Mouse (Mus musculus): ENCODE measurements around the gene Pnck. TPM values are rescaled to one million over a fixed set of nuclear protein-coding genes. Genes with fewer than 3 reads are reported as not detected.

The Pnck gene
- polyA plus RNA-seq, 1 experiment from 2014 or later: 0.61 TPM

DNA sequence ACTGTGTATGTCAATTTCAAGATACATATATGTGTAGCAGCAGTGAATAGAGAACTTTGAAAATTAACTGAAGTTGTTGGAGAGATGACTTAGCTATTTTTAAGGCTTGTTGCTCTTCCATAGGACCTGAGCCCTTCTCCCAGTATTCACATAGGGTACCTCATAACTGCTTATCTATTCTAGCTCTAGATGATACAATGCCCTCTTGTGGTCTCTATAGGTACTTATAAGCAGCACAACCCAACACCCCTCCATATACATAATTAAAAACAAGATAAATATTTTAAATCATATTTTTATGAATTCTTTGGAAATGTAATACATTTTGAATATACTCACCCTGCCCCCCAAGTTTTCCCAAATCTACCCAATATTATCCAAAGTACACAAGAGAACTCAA, 3.2 kb upstream of the Pnck start:
- Histone ChIP-seq H3K9me3 (ENCODE audit: low read length) (no peaks in the 10 kb centered on the region), H3K27ac (ENCODE audit: low read depth) (no peak overlapping the region), H3K4me2 (ENCODE audit: low read depth, low read length) (no peak overlapping the region), H3K36me3 (replicated peaks; ENCODE audit: insufficient read depth, low read length) (no peaks in the 10 kb centered on the region), H3K4me1 (ENCODE audit: insufficient read depth) (no peaks in the 10 kb centered on the region), H3K27me3 (ENCODE audit: insufficient read depth, low read length) (no peaks in the 10 kb centered on the region), H3K9ac (replicated peaks) (no peak overlapping the region), H3K4me3 (ENCODE audit: low read depth, low read length) (no peak overlapping the region)
- DNase-seq: no peak
- TF ChIP-seq CTCF (IDR thresholded peaks at IDR 0.05; ENCODE audit: low read depth): peak; percentile 35
- no peak for TF ChIP-seq EP300 (IDR thresholded peaks at IDR 0.05; ENCODE audit: low read depth)
- no peak for ATAC-seq

GRCm38 (mm10) chrX:73660284-73660665, 358 bp upstream of the Pnck start:
- 51% methylated on average over 3 of the region's 3 CpGs for WGBS (ENCODE audit: insufficient replicate concordance)
- TF ChIP-seq CTCF (IDR thresholded peaks at IDR 0.05; ENCODE audit: low read depth) (no peak), EP300 (IDR thresholded peaks at IDR 0.05; ENCODE audit: low read depth) (no peak)
- DNase-seq (no peak), ATAC-seq (no peak)
- Histone ChIP-seq H3K4me2 (ENCODE audit: low read depth, low read length) (peak overlapping the region; percentile 72), H3K36me3 (replicated peaks; ENCODE audit: insufficient read depth, low read length) (no peaks in the 10 kb centered on the region), H3K9me3 (ENCODE audit: low read length) (no peaks in the 10 kb centered on the region), H3K9ac (replicated peaks) (no peak overlapping the region), H3K27me3 (ENCODE audit: insufficient read depth, low read length) (no peaks in the 10 kb centered on the region), H3K4me3 (ENCODE audit: low read depth, low read length) (peak overlapping the region; percentile 29; the same call in 1 of the 2 replicates), H3K4me1 (ENCODE audit: insufficient read depth) (no peaks in the 10 kb centered on the region), H3K27ac (ENCODE audit: low read depth) (no peak overlapping the region)

- DNase-seq (no peak), ATAC-seq (no peak)
- no peaks in the 10 kb centered on the region for H3K9me3 ChIP-seq (ENCODE audit: low read length)
- no peak overlapping the region; the same call in 1 of the 2 replicates for H3K4me2 ChIP-seq (ENCODE audit: low read depth, low read length)
- H3K27ac ChIP-seq (ENCODE audit: low read depth): no peak overlapping the region
- no peaks in the 10 kb centered on the region for H3K4me1 ChIP-seq (ENCODE audit: insufficient read depth)
- H3K4me3 ChIP-seq (ENCODE audit: low read depth, low read length): no peak overlapping the region
- TF ChIP-seq EP300 (IDR thresholded peaks at IDR 0.05; ENCODE audit: low read depth) (no peak), CTCF (IDR thresholded peaks at IDR 0.05; ENCODE audit: low read depth) (no peak)
- WGBS (ENCODE audit: insufficient replicate concordance): 70% methylated on average over 12 of the region's 13 CpGs
- no peaks in the 10 kb centered on the region for H3K27me3 ChIP-seq (ENCODE audit: insufficient read depth, low read length)
- H3K9ac ChIP-seq (replicated peaks): no peak overlapping the region
- H3K36me3 ChIP-seq (replicated peaks; ENCODE audit: insufficient read depth, low read length): no peaks in the 10 kb centered on the region
Observed at GRCm38 (mm10) chrX:73658936-73659574, 862 bp downstream of the Pnck start.

GRCm38 (mm10) chrX:73658391-73658790, 1.5 kb downstream of the Pnck start:
- no peaks in the 10 kb centered on the region for H3K27me3 ChIP-seq (ENCODE audit: insufficient read depth, low read length)
- H3K27ac ChIP-seq (ENCODE audit: low read depth): no peak overlapping the region
- H3K4me3 ChIP-seq (ENCODE audit: low read depth, low read length): no peak overlapping the region
- TF ChIP-seq CTCF (IDR thresholded peaks at IDR 0.05; ENCODE audit: low read depth) (no peak), EP300 (IDR thresholded peaks at IDR 0.05; ENCODE audit: low read depth) (no peak)
- no peaks in the 10 kb centered on the region for H3K36me3 ChIP-seq (replicated peaks; ENCODE audit: insufficient read depth, low read length)
- no peaks in the 10 kb centered on the region for H3K4me1 ChIP-seq (ENCODE audit: insufficient read depth)
- ATAC-seq: no peak
- no peaks in the 10 kb centered on the region for H3K9me3 ChIP-seq (ENCODE audit: low read length)
- whole genome bisulfite sequencing (ENCODE audit: insufficient replicate concordance): 46% methylated on average over 7 of the region's 7 CpGs
- no peak for DNase-seq
- H3K9ac ChIP-seq (replicated peaks): no peak overlapping the region
- H3K4me2 ChIP-seq (ENCODE audit: low read depth, low read length): no peak overlapping the region

DNA sequence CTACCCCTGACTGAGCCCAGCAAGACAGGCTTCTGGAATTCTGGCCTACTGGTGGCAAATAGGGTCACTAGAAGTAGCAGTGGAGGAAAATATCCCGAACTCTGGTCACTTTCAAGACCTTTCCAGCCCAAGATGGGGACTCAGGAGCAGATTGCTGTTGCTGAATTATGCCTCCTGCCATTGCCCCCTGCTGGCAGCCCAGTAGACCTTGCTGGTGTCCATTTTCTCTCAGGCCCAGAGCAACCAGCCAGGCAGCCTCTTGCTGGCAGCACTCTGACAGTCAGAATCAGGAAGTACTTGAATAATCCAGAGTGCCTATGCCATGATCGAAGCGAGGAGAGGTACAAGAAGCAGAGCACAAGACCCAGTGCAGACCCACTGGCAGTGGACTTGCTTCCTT, 4.4 kb downstream of the Pnck start:
- H3K9ac ChIP-seq (replicated peaks): no peak overlapping the region
- H3K27ac ChIP-seq (ENCODE audit: low read depth): no peak overlapping the region
- H3K4me2 ChIP-seq (ENCODE audit: low read depth, low read length): no peak overlapping the region
- ATAC-seq: no peak
- no peaks in the 10 kb centered on the region for H3K4me1 ChIP-seq (ENCODE audit: insufficient read depth)
- 49% methylated on average over 3 of the region's 3 CpGs for WGBS (ENCODE audit: insufficient replicate concordance)
- no peaks in the 10 kb centered on the region for H3K36me3 ChIP-seq (replicated peaks; ENCODE audit: insufficient read depth, low read length)
- H3K9me3 ChIP-seq (ENCODE audit: low read length): no peaks in the 10 kb centered on the region
- TF ChIP-seq EP300 (IDR thresholded peaks at IDR 0.05; ENCODE audit: low read depth): no peak
- peak; percentile 63 for TF ChIP-seq CTCF (IDR thresholded peaks at IDR 0.05; ENCODE audit: low read depth)
- DNase-seq: peak; percentile 52
- H3K4me3 ChIP-seq (ENCODE audit: low read depth, low read length): no peak overlapping the region
- no peaks in the 10 kb centered on the region for H3K27me3 ChIP-seq (ENCODE audit: insufficient read depth, low read length)

DNA sequence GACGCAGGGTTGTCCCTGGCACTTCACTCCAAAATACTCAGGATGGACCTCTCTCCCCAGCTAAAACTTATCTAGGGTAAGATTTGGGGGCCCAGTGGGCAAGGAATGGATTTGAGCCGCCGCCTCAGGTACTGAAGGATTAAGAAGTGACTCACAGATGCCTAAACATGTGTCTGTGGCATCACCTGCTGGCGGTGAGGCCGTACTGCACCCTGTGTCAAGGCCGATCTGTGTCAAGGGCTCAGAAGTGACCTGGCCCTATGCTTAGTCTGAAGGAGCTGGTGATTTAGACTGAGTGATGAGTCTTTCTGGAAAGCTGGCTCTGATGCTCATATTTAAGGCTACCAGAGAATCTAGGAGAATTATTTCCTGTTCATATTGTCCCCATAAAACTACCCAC, 5.7 kb downstream of the Pnck start:
- H3K36me3 ChIP-seq (replicated peaks; ENCODE audit: insufficient read depth, low read length): no peaks in the 10 kb centered on the region
- TF ChIP-seq CTCF (IDR thresholded peaks at IDR 0.05; ENCODE audit: low read depth) (peak; percentile 96), EP300 (IDR thresholded peaks at IDR 0.05; ENCODE audit: low read depth) (no peak)
- DNase-seq (peak; percentile 77), ATAC-seq (peak; percentile 79)
- no peak overlapping the region for H3K9ac ChIP-seq (replicated peaks)
- 0 out of 2 replicates have a peak overlapping the region, but pooled peaks have one; percentile 18 for H3K27ac ChIP-seq (ENCODE audit: low read depth)
- WGBS (ENCODE audit: insufficient replicate concordance): 22% methylated on average over 6 of the region's 6 CpGs
- no peaks in the 10 kb centered on the region for H3K27me3 ChIP-seq (ENCODE audit: insufficient read depth, low read length)
- no peaks in the 10 kb centered on the region for H3K9me3 ChIP-seq (ENCODE audit: low read length)
- no peak overlapping the region for H3K4me3 ChIP-seq (ENCODE audit: low read depth, low read length)
- peak overlapping the region; percentile 36; the same call in 1 of the 2 replicates for H3K4me2 ChIP-seq (ENCODE audit: low read depth, low read length)
- H3K4me1 ChIP-seq (ENCODE audit: insufficient read depth): no peaks in the 10 kb centered on the region
